Mouse (Mus musculus) lung, embryonic 15.5 days (tissue): ENCODE measurements around the gene Adora2a. TPM values are rescaled to one million over a fixed set of nuclear protein-coding genes. Genes with fewer than 3 reads are reported as not detected.

ENCODE experiments used
- ATAC-seq: fragments of 200-750 bp; cut with Nextera tagmentation; 2 replicates; pipeline ENCODE4 v1.8.0; 2017; ENCODE audit warnings: moderate number of reproducible peaks, borderline replicate concordance; ENCODE audit not compliant: low FRiP score, low TSS enrichment; ENCODE audit errors: extremely low read depth
- H3K27ac ChIP-seq: fragments of 300-500 bp; sonication (generic); 2 replicates; pipeline ENCODE4 v1.5.1; 2015; ENCODE audit warnings: moderate library complexity, mild to moderate bottlenecking, inconsistent platforms
- H3K27me3 ChIP-seq: fragments of 300-500 bp; sonication (generic); 2 replicates; pipeline ENCODE4 v1.6.1; 2015; ENCODE audit warnings: inconsistent platforms
- H3K36me3 ChIP-seq: fragments of 300-500 bp; sonication (generic); 2 replicates; pipeline ENCODE4 v1.6.1; 2015; ENCODE audit warnings: inconsistent platforms
- H3K4me1 ChIP-seq: fragments of 300-500 bp; sonication (generic); 2 replicates; pipeline ENCODE4 v1.6.1; 2015; ENCODE audit warnings: inconsistent platforms
- H3K4me2 ChIP-seq: fragments of 300-500 bp; sonication (generic); 2 replicates; pipeline ENCODE4 v1.6.1; 2015; ENCODE audit warnings: inconsistent platforms, mild to moderate bottlenecking, moderate library complexity
- H3K4me3 ChIP-seq: fragments of 300-500 bp; sonication (generic); 2 replicates; pipeline ENCODE4 v1.5.1; 2015; ENCODE audit warnings: mild to moderate bottlenecking, inconsistent platforms
- H3K9ac ChIP-seq: fragments of 300-500 bp; sonication (generic); 2 replicates; pipeline ENCODE4 v1.6.1; 2015; ENCODE audit warnings: inconsistent platforms
- H3K9me3 ChIP-seq: fragments of 300-500 bp; sonication (generic); 2 replicates; pipeline ENCODE4 v1.6.1; 2016; ENCODE audit warnings: inconsistent platforms
- WGBS: fragments of 180-500 bp; shearing (Covaris S2); methylation state at CpG from one replicate; pipeline ENCODE4 v1.1.7; 2015; 5-methylcytosine and 5-hydroxymethylcytosine counted together
- polyA plus RNA-seq: library from polyadenylated mRNA; unstranded; fragments of >200 nt; fragmentation: Nextera tagmentation; extraction: Ambion mirVana; gene quantifications from 2 replicates; pipeline ENCODE4 v1.2.1, GENCODE M21; 2015

Gene Adora2a
- polyA plus RNA-seq, 1 experiment from 2014 or later = 7.5 TPM

- Histone ChIP-seq H3K36me3 (peaks cover 27% of the 10 kb centered on the region), H3K9me3 (no peaks in the 10 kb centered on the region), H3K4me1 (peaks cover 38% of the 10 kb centered on the region), H3K4me2 (no peak overlapping the region), H3K9ac (no peak overlapping the region), H3K4me3 (no peak overlapping the region), H3K27me3 (peaks cover 24% of the 10 kb centered on the region), H3K27ac (0 out of 2 replicates have a peak overlapping the region, but pooled peaks have one; percentile 3)
- WGBS = 44% methylated on average over 6 of the region's 6 CpGs
- peak; percentile 46 for ATAC-seq
Observed at GRCm38 (mm10) chr10:75314190-75314980, 2.3 kb upstream of the Adora2a start.

GRCm38 (mm10) chr10:75315756-75316155, 921 bp upstream of the Adora2a start:
- Histone ChIP-seq H3K4me1 (peaks cover 38% of the 10 kb centered on the region), H3K9me3 (no peaks in the 10 kb centered on the region), H3K27me3 (peaks cover 27% of the 10 kb centered on the region), H3K27ac (no peak overlapping the region), H3K4me3 (no peak overlapping the region), H3K4me2 (no peak overlapping the region), H3K36me3 (peaks cover 14% of the 10 kb centered on the region), H3K9ac (no peak overlapping the region)
- ATAC-seq = no peak
- 72% methylated on average over 8 of the region's 8 CpGs for WGBS

GRCm38 (mm10) chr10:75316472-75316871, 205 bp upstream of the Adora2a start:
- peak; percentile 25 for ATAC-seq
- Histone ChIP-seq H3K9me3 (no peaks in the 10 kb centered on the region), H3K4me2 (peak overlapping the region; percentile 80), H3K4me3 (peak overlapping the region; percentile 58), H3K27me3 (peaks cover 27% of the 10 kb centered on the region), H3K27ac (peak overlapping the region; percentile 35; the same call in 1 of the 2 replicates), H3K4me1 (peaks cover 38% of the 10 kb centered on the region), H3K36me3 (peaks cover 8% of the 10 kb centered on the region), H3K9ac (peak overlapping the region; percentile 55; the same call in 1 of the 2 replicates)
- 2% methylated on average over 9 of the region's 9 CpGs for WGBS

GRCm38 (mm10) chr10:75316908-75317761, 458 bp downstream of the Adora2a start:
- H3K36me3 ChIP-seq = peaks cover 4% of the 10 kb centered on the region; the same call in 1 of the 2 replicates
- 1% methylated on average over 77 of the region's 81 CpGs for WGBS
- no peaks in the 10 kb centered on the region for H3K9me3 ChIP-seq
- H3K4me2 ChIP-seq = peak overlapping the region; percentile 80
- H3K4me3 ChIP-seq = peak overlapping the region; percentile 58
- ATAC-seq = peak; percentile 62
- peak overlapping the region; percentile 35; the same call in 1 of the 2 replicates for H3K27ac ChIP-seq
- peaks cover 27% of the 10 kb centered on the region for H3K27me3 ChIP-seq
- H3K9ac ChIP-seq = peak overlapping the region; percentile 55
- peaks cover 38% of the 10 kb centered on the region for H3K4me1 ChIP-seq

GRCm38 (mm10) chr10:75318206-75318605, 1.5 kb downstream of the Adora2a start:
- Histone ChIP-seq H3K4me3 (peak overlapping the region; percentile 58), H3K36me3 (no peaks in the 10 kb centered on the region), H3K27ac (no peak overlapping the region), H3K9ac (no peak overlapping the region), H3K4me2 (peak overlapping the region; percentile 80), H3K27me3 (peaks cover 27% of the 10 kb centered on the region), H3K4me1 (peaks cover 44% of the 10 kb centered on the region), H3K9me3 (no peaks in the 10 kb centered on the region)
- 75% methylated on average over 6 of the region's 6 CpGs for WGBS
- no peak for ATAC-seq

- 45% methylated on average over 4 of the region's 4 CpGs for WGBS
- no peak overlapping the region for H3K4me2 ChIP-seq
Observed at GRCm38 (mm10) chr10:75320321-75320720, 3.6 kb downstream of the Adora2a start.

GRCm38 (mm10) chr10:75322966-75323365, 6.3 kb downstream of the Adora2a start:
- H3K27ac ChIP-seq = no peak overlapping the region
- no peaks in the 10 kb centered on the region for H3K9me3 ChIP-seq
- no peaks in the 10 kb centered on the region for H3K36me3 ChIP-seq
- peaks cover 17% of the 10 kb centered on the region for H3K27me3 ChIP-seq
- no peak overlapping the region for H3K4me2 ChIP-seq
- no peak overlapping the region for H3K9ac ChIP-seq
- 47% methylated on average over 6 of the region's 6 CpGs for WGBS
- no peak overlapping the region for H3K4me3 ChIP-seq
- H3K4me1 ChIP-seq = peaks cover 40% of the 10 kb centered on the region
- no peak for ATAC-seq

More at GRCm38 (mm10) chr10:75320321-75320720, 3.6 kb downstream of the Adora2a start:
- H3K27ac ChIP-seq = no peak overlapping the region
- peaks cover 27% of the 10 kb centered on the region for H3K27me3 ChIP-seq
- H3K9ac ChIP-seq = no peak overlapping the region
- H3K4me3 ChIP-seq = no peak overlapping the region
- H3K9me3 ChIP-seq = no peaks in the 10 kb centered on the region
- H3K4me1 ChIP-seq = peaks cover 45% of the 10 kb centered on the region
- no peak for ATAC-seq
- H3K36me3 ChIP-seq = no peaks in the 10 kb centered on the region

- Histone ChIP-seq H3K9me3 (no peaks in the 10 kb centered on the region), H3K27ac (no peak overlapping the region), H3K27me3 (peaks cover 8% of the 10 kb centered on the region; the same call in 1 of the 2 replicates), H3K4me2 (no peak overlapping the region), H3K36me3 (no peaks in the 10 kb centered on the region), H3K4me3 (no peak overlapping the region), H3K4me1 (peaks cover 40% of the 10 kb centered on the region), H3K9ac (no peak overlapping the region)
- ATAC-seq = no peak
- 41% methylated on average over 8 of the region's 8 CpGs for WGBS
Observed at GRCm38 (mm10) chr10:75323986-75324385, 7.3 kb downstream of the Adora2a start.

GRCm38 (mm10) chr10:75324391-75324790, 7.7 kb downstream of the Adora2a start:
- ATAC-seq = no peak
- peaks cover 3% of the 10 kb centered on the region; the same call in 1 of the 2 replicates for H3K27me3 ChIP-seq
- H3K4me2 ChIP-seq = no peak overlapping the region
- no peak overlapping the region for H3K4me3 ChIP-seq
- H3K27ac ChIP-seq = no peak overlapping the region
- H3K9ac ChIP-seq = no peak overlapping the region
- H3K36me3 ChIP-seq = no peaks in the 10 kb centered on the region
- H3K4me1 ChIP-seq = peaks cover 40% of the 10 kb centered on the region
- H3K9me3 ChIP-seq = no peaks in the 10 kb centered on the region
- 58% methylated on average over 10 of the region's 10 CpGs for WGBS

- Histone ChIP-seq H3K36me3 (no peaks in the 10 kb centered on the region), H3K4me2 (no peak overlapping the region), H3K27me3 (no peaks in the 10 kb centered on the region), H3K27ac (no peak overlapping the region), H3K9me3 (no peaks in the 10 kb centered on the region), H3K4me3 (no peak overlapping the region), H3K4me1 (peaks cover 40% of the 10 kb centered on the region), H3K9ac (no peak overlapping the region)
- WGBS = 95% methylated on average over 23 of the region's 23 CpGs
- no peak for ATAC-seq
Observed at GRCm38 (mm10) chr10:75325821-75326220, 9.1 kb downstream of the Adora2a start.

GRCm38 (mm10) chr10:75326553-75326952, 9.9 kb downstream of the Adora2a start:
- WGBS = 48% methylated on average over 3 of the region's 3 CpGs
- Histone ChIP-seq H3K27ac (0 out of 2 replicates have a peak overlapping the region, but pooled peaks have one; percentile 15), H3K9ac (no peak overlapping the region), H3K4me1 (peaks cover 40% of the 10 kb centered on the region), H3K4me3 (no peak overlapping the region), H3K9me3 (no peaks in the 10 kb centered on the region), H3K4me2 (no peak overlapping the region), H3K27me3 (no peaks in the 10 kb centered on the region), H3K36me3 (no peaks in the 10 kb centered on the region)
- ATAC-seq = peak; percentile 33
